Mouse (Mus musculus): ENCODE measurements at regions not wholly inside any gene's neighbourhood (a gene's known extent, or its start where the extent isn't known, plus 50 kb on each side); places are given as distances from the start of the nearest gene placed in this dataset.

GRCm38 (mm10) chr10:44646615-44647014 is 118.3 kb upstream of the Prdm1 start:
- H3K9me3 ChIP-seq (replicated peaks; ENCODE audit: control insufficient read depth, low read length) = no peaks in the 10 kb centered on the region
- no peak overlapping the region for H3K4me2 ChIP-seq
- H3K27me3 ChIP-seq (ENCODE audit: control insufficient read depth, insufficient read depth, low read length) = no peaks in the 10 kb centered on the region
- H3K36me3 ChIP-seq (ENCODE audit: control insufficient read depth, insufficient read depth, low read length) = no peaks in the 10 kb centered on the region
- H3K27ac ChIP-seq (ENCODE audit: low read depth, low read length) = no peak overlapping the region
- no peak overlapping the region for H3K4me3 ChIP-seq (ENCODE audit: low read depth, low read length)
- H3K4me1 ChIP-seq (ENCODE audit: control insufficient read depth, insufficient read depth, low read length) = no peaks in the 10 kb centered on the region
- WGBS (ENCODE audit: insufficient replicate concordance) = 83% methylated on average over 5 of the region's 5 CpGs
- H3K9ac ChIP-seq (ENCODE audit: low read depth, low read length) = no peak overlapping the region
- ATAC-seq (replicated peaks; ENCODE audit: insufficient number of reproducible peaks, low FRiP score, low TSS enrichment) = no peak

GRCm38 (mm10) chr10:44641616-44642015 is 113.3 kb upstream of the Prdm1 start:
- no peak for ATAC-seq (replicated peaks; ENCODE audit: insufficient number of reproducible peaks, low FRiP score, low TSS enrichment)
- Histone ChIP-seq H3K9me3 (replicated peaks; ENCODE audit: control insufficient read depth, low read length) (no peaks in the 10 kb centered on the region), H3K9ac (ENCODE audit: low read depth, low read length) (no peak overlapping the region), H3K36me3 (ENCODE audit: control insufficient read depth, insufficient read depth, low read length) (no peaks in the 10 kb centered on the region), H3K4me1 (ENCODE audit: control insufficient read depth, insufficient read depth, low read length) (no peaks in the 10 kb centered on the region), H3K4me2 (no peak overlapping the region), H3K27me3 (ENCODE audit: control insufficient read depth, insufficient read depth, low read length) (no peaks in the 10 kb centered on the region), H3K27ac (ENCODE audit: low read depth, low read length) (no peak overlapping the region), H3K4me3 (ENCODE audit: low read depth, low read length) (no peak overlapping the region)
- 80% methylated on average over 2 of the region's 2 CpGs for WGBS (ENCODE audit: insufficient replicate concordance)

GRCm38 (mm10) chr10:44640620-44641019 is 112.3 kb upstream of the Prdm1 start:
- Histone ChIP-seq H3K4me1 (ENCODE audit: control insufficient read depth, insufficient read depth, low read length) (no peaks in the 10 kb centered on the region), H3K4me3 (ENCODE audit: low read depth, low read length) (no peak overlapping the region), H3K4me2 (no peak overlapping the region), H3K9me3 (replicated peaks; ENCODE audit: control insufficient read depth, low read length) (no peaks in the 10 kb centered on the region), H3K27ac (ENCODE audit: low read depth, low read length) (no peak overlapping the region), H3K36me3 (ENCODE audit: control insufficient read depth, insufficient read depth, low read length) (no peaks in the 10 kb centered on the region), H3K27me3 (ENCODE audit: control insufficient read depth, insufficient read depth, low read length) (no peaks in the 10 kb centered on the region), H3K9ac (ENCODE audit: low read depth, low read length) (no peak overlapping the region)
- WGBS (ENCODE audit: insufficient replicate concordance) = 89% methylated on average over 8 of the region's 8 CpGs
- no peak for ATAC-seq (replicated peaks; ENCODE audit: insufficient number of reproducible peaks, low FRiP score, low TSS enrichment)

- no peaks in the 10 kb centered on the region for H3K9me3 ChIP-seq (replicated peaks; ENCODE audit: control insufficient read depth, low read length)
- no peaks in the 10 kb centered on the region for H3K36me3 ChIP-seq (ENCODE audit: control insufficient read depth, insufficient read depth, low read length)
- no peak overlapping the region for H3K9ac ChIP-seq (ENCODE audit: low read depth, low read length)
- H3K4me1 ChIP-seq (ENCODE audit: control insufficient read depth, insufficient read depth, low read length) = no peaks in the 10 kb centered on the region
- H3K27me3 ChIP-seq (ENCODE audit: control insufficient read depth, insufficient read depth, low read length) = no peaks in the 10 kb centered on the region
- 74% methylated on average over 2 of the region's 2 CpGs for WGBS (ENCODE audit: insufficient replicate concordance)
- no peak for ATAC-seq (replicated peaks; ENCODE audit: insufficient number of reproducible peaks, low FRiP score, low TSS enrichment)
- H3K27ac ChIP-seq (ENCODE audit: low read depth, low read length) = no peak overlapping the region
- no peak overlapping the region for H3K4me3 ChIP-seq (ENCODE audit: low read depth, low read length)
- H3K4me2 ChIP-seq = no peak overlapping the region
Observed at GRCm38 (mm10) chr10:44638678-44639077, 110.4 kb upstream of the Prdm1 start.

GRCm38 (mm10) chr10:44636786-44637185 is 108.5 kb upstream of the Prdm1 start:
- H3K4me2 ChIP-seq = no peak overlapping the region
- 46% methylated on average over 3 of the region's 3 CpGs for WGBS (ENCODE audit: insufficient replicate concordance)
- no peak overlapping the region for H3K27ac ChIP-seq (ENCODE audit: low read depth, low read length)
- no peaks in the 10 kb centered on the region for H3K4me1 ChIP-seq (ENCODE audit: control insufficient read depth, insufficient read depth, low read length)
- H3K36me3 ChIP-seq (ENCODE audit: control insufficient read depth, insufficient read depth, low read length) = no peaks in the 10 kb centered on the region
- no peak for ATAC-seq (replicated peaks; ENCODE audit: insufficient number of reproducible peaks, low FRiP score, low TSS enrichment)
- H3K9me3 ChIP-seq (replicated peaks; ENCODE audit: control insufficient read depth, low read length) = no peaks in the 10 kb centered on the region
- no peak overlapping the region for H3K4me3 ChIP-seq (ENCODE audit: low read depth, low read length)
- H3K9ac ChIP-seq (ENCODE audit: low read depth, low read length) = no peak overlapping the region
- H3K27me3 ChIP-seq (ENCODE audit: control insufficient read depth, insufficient read depth, low read length) = no peaks in the 10 kb centered on the region

- no peak overlapping the region for H3K4me3 ChIP-seq (ENCODE audit: low read depth, low read length)
- no peak overlapping the region for H3K4me2 ChIP-seq
- no peaks in the 10 kb centered on the region for H3K36me3 ChIP-seq (ENCODE audit: control insufficient read depth, insufficient read depth, low read length)
- H3K9me3 ChIP-seq (replicated peaks; ENCODE audit: control insufficient read depth, low read length) = no peaks in the 10 kb centered on the region
- H3K27me3 ChIP-seq (ENCODE audit: control insufficient read depth, insufficient read depth, low read length) = no peaks in the 10 kb centered on the region
- no peaks in the 10 kb centered on the region for H3K4me1 ChIP-seq (ENCODE audit: control insufficient read depth, insufficient read depth, low read length)
- no peak overlapping the region for H3K9ac ChIP-seq (ENCODE audit: low read depth, low read length)
- no peak for ATAC-seq (replicated peaks; ENCODE audit: insufficient number of reproducible peaks, low FRiP score, low TSS enrichment)
- no peak overlapping the region for H3K27ac ChIP-seq (ENCODE audit: low read depth, low read length)
Observed at GRCm38 (mm10) chr10:44636061-44636460, 107.8 kb upstream of the Prdm1 start.

- 52% methylated on average over 8 of the region's 8 CpGs for whole genome bisulfite sequencing (ENCODE audit: insufficient replicate concordance)
- no peaks in the 10 kb centered on the region for H3K9me3 ChIP-seq (replicated peaks; ENCODE audit: control insufficient read depth, low read length)
- no peak overlapping the region for H3K4me2 ChIP-seq
Observed at GRCm38 (mm10) chr10:44631584-44631983, 103.3 kb upstream of the Prdm1 start.

GRCm38 (mm10) chr10:44630485-44630884 is 102.2 kb upstream of the Prdm1 start:
- 66% methylated on average over 13 of the region's 13 CpGs for WGBS (ENCODE audit: insufficient replicate concordance)
- Histone ChIP-seq H3K27me3 (ENCODE audit: control insufficient read depth, insufficient read depth, low read length) (no peaks in the 10 kb centered on the region), H3K36me3 (ENCODE audit: control insufficient read depth, insufficient read depth, low read length) (no peaks in the 10 kb centered on the region), H3K27ac (ENCODE audit: low read depth, low read length) (no peak overlapping the region), H3K9me3 (replicated peaks; ENCODE audit: control insufficient read depth, low read length) (no peaks in the 10 kb centered on the region), H3K9ac (ENCODE audit: low read depth, low read length) (no peak overlapping the region), H3K4me3 (ENCODE audit: low read depth, low read length) (no peak overlapping the region), H3K4me1 (ENCODE audit: control insufficient read depth, insufficient read depth, low read length) (no peaks in the 10 kb centered on the region), H3K4me2 (no peak overlapping the region)
- ATAC-seq (replicated peaks; ENCODE audit: insufficient number of reproducible peaks, low FRiP score, low TSS enrichment) = no peak

More at GRCm38 (mm10) chr10:44631584-44631983, 103.3 kb upstream of the Prdm1 start:
- H3K27me3 ChIP-seq (ENCODE audit: control insufficient read depth, insufficient read depth, low read length) = no peaks in the 10 kb centered on the region
- H3K4me3 ChIP-seq (ENCODE audit: low read depth, low read length) = no peak overlapping the region
- H3K9ac ChIP-seq (ENCODE audit: low read depth, low read length) = no peak overlapping the region
- no peaks in the 10 kb centered on the region for H3K36me3 ChIP-seq (ENCODE audit: control insufficient read depth, insufficient read depth, low read length)
- ATAC-seq (replicated peaks; ENCODE audit: insufficient number of reproducible peaks, low FRiP score, low TSS enrichment) = no peak
- no peaks in the 10 kb centered on the region for H3K4me1 ChIP-seq (ENCODE audit: control insufficient read depth, insufficient read depth, low read length)
- H3K27ac ChIP-seq (ENCODE audit: low read depth, low read length) = no peak overlapping the region

GRCm38 (mm10) chr10:44628387-44628786 is 100.1 kb upstream of the Prdm1 start:
- Histone ChIP-seq H3K27ac (ENCODE audit: low read depth, low read length) (no peak overlapping the region), H3K9me3 (replicated peaks; ENCODE audit: control insufficient read depth, low read length) (no peaks in the 10 kb centered on the region), H3K27me3 (ENCODE audit: control insufficient read depth, insufficient read depth, low read length) (no peaks in the 10 kb centered on the region), H3K9ac (ENCODE audit: low read depth, low read length) (no peak overlapping the region), H3K4me1 (ENCODE audit: control insufficient read depth, insufficient read depth, low read length) (no peaks in the 10 kb centered on the region), H3K4me3 (ENCODE audit: low read depth, low read length) (no peak overlapping the region), H3K4me2 (no peak overlapping the region), H3K36me3 (ENCODE audit: control insufficient read depth, insufficient read depth, low read length) (no peaks in the 10 kb centered on the region)
- ATAC-seq (replicated peaks; ENCODE audit: insufficient number of reproducible peaks, low FRiP score, low TSS enrichment) = no peak
- 80% methylated on average over 3 of the region's 3 CpGs for WGBS (ENCODE audit: insufficient replicate concordance)
